Mouse (Mus musculus) brain, adult 10 weeks (tissue): Measurements from ENCODE around the gene Gm379. TPM values are rescaled to one million over a fixed set of nuclear protein-coding genes. Genes with fewer than 3 reads are reported as not detected.

ENCODE experiments used
- polyA plus RNA-seq: library from polyadenylated mRNA; stranded (reverse); fragments of 350-450 nt; fragmentation: Illumina TruSeq; extraction: RNeasy Lipid Tissue Mini Kit (QIAGEN cat#74804); gene quantifications from one replicate; pipeline ENCODE4 v1.2.3, GENCODE M21; 2015; ENCODE audit warnings: low read depth, low replicate concordance

Gm379 gene
- polyA plus RNA-seq: not detected

GRCm38 (mm10) chrX:108664885-108665284 is at the start of gene Gm379:
Gm379 (minus strand) TSS chrX:108664891.

Other genes starting within 250 kb of the Gm379 start
- 3.6 TPM for gene Brwd3, start 169.5 kb upstream of the Gm379 start, polyA plus RNA-seq